Mouse (Mus musculus) MEL (cell line): ENCODE data around the gene Map1b. TPM values are rescaled to one million over a fixed set of nuclear protein-coding genes. Genes with fewer than 3 reads are reported as not detected.

Source experiments
- DNase-seq: peaks from one replicate; pipeline ENCODE4 v3.0.0; 2011; ENCODE audit warnings: low read depth, low spot score
- H3K27ac ChIP-seq: 2 replicates; pipeline ENCODE4 v1.5.1; 2012; ENCODE audit warnings: low read depth, mild to moderate bottlenecking, control low read depth, low read length, moderate library complexity; ENCODE audit not compliant: control insufficient read depth
- H3K27me3 ChIP-seq, 2 experiments: fragments of 150-350 bp in 1 of 2; sonication (generic) in 1 of 2; 2 replicates each; pipeline ENCODE4 v1.6.1; 2012; ENCODE audit warnings: low read length in 2 of 2, mild to moderate bottlenecking in 2 of 2, improper control_type of control experiment in 1 of 2, moderate library complexity in 1 of 2; ENCODE audit not compliant: insufficient read depth in 2 of 2, control insufficient read depth in 1 of 2
- H3K36me3 ChIP-seq, 2 experiments: 2 replicates each; pipeline ENCODE4 v1.6.1; 2012 to 2014; ENCODE audit warnings: low read length in 2 of 2, improper control_type of control experiment in 1 of 2, inconsistent platforms in 1 of 2, mild to moderate bottlenecking in 1 of 2; ENCODE audit not compliant: insufficient read depth in 2 of 2, control insufficient read depth in 1 of 2
- H3K4me1 ChIP-seq, 2 experiments: fragments of 150-350 bp in 1 of 2; sonication (generic) in 1 of 2; 2 replicates each; pipeline ENCODE4 v1.6.1; 2012; ENCODE audit warnings: low read length in 2 of 2, improper control_type of control experiment in 1 of 2, mild to moderate bottlenecking in 1 of 2; ENCODE audit not compliant: insufficient read depth in 2 of 2, control insufficient read depth in 1 of 2
- H3K4me3 ChIP-seq, 2 experiments: fragments of 150-350 bp in 1 of 2; sonication (generic) in 1 of 2; 2 replicates each; pipeline ENCODE4 v1.5.1; 2012; ENCODE audit warnings: low read depth in 2 of 2, low read length in 2 of 2, mild to moderate bottlenecking in 2 of 2, moderate library complexity in 2 of 2, control low read depth in 1 of 2, improper control_type of control experiment in 1 of 2; ENCODE audit not compliant: control insufficient read depth in 1 of 2, insufficient read depth in 1 of 2
- H3K79me2 ChIP-seq: 2 replicates; pipeline ENCODE4 v1.6.1; 2012; ENCODE audit warnings: mild to moderate bottlenecking, low read length, moderate library complexity; ENCODE audit not compliant: control insufficient read depth, poor library complexity, insufficient read depth
- H3K9ac ChIP-seq: 2 replicates; pipeline ENCODE4 v1.6.1; 2012; ENCODE audit warnings: low read depth, mild to moderate bottlenecking, control low read depth, low read length, moderate library complexity; ENCODE audit not compliant: control insufficient read depth, poor library complexity, severe bottlenecking
- H3K9me3 ChIP-seq: fragments of 150-350 bp; sonication (generic); replicated peaks from 2 replicates; pipeline ENCODE4 v1.6.1; 2012; ENCODE audit warnings: mild to moderate bottlenecking, low read length, improper control_type of control experiment, moderate library complexity; ENCODE audit not compliant: insufficient read depth
- CHD1 ChIP-seq: IDR thresholded peaks from 2 replicates; pipeline ENCODE4 v1.6.1; 2012; ENCODE audit warnings: low read depth, mild to moderate bottlenecking, inconsistent platforms, low read length, improper control_type of control experiment
- CHD2 ChIP-seq: IDR thresholded peaks from 2 replicates; pipeline ENCODE4 v1.6.1; 2011; ENCODE audit warnings: low read length, improper control_type of control experiment
- ELF1 ChIP-seq: IDR thresholded peaks from 2 replicates; pipeline ENCODE4 v1.6.1; 2014; ENCODE audit warnings: low read depth, mild to moderate bottlenecking, inconsistent platforms, low read length, improper control_type of control experiment, moderate library complexity
- EP300 ChIP-seq, 2 experiments: IDR thresholded peaks; 2 replicates each; pipeline ENCODE4 v1.6.1; 2011; ENCODE audit warnings: improper control_type of control experiment in 2 of 2, low read length in 2 of 2, low read depth in 1 of 2, mild to moderate bottlenecking in 1 of 2
- GATA1 ChIP-seq: IDR thresholded peaks from 2 replicates; pipeline ENCODE4 v1.6.1; 2011; ENCODE audit warnings: low read depth, low read length, improper control_type of control experiment
- KAT2A ChIP-seq: conservative IDR thresholded peaks from 2 replicates; pipeline ENCODE4 v1.6.1; 2012; ENCODE audit warnings: low read depth, low read length, improper control_type of control experiment, inconsistent platforms
- MAFK ChIP-seq: IDR thresholded peaks from 2 replicates; pipeline ENCODE4 v1.6.1; 2011; ENCODE audit warnings: low read depth, mild to moderate bottlenecking, low read length, improper control_type of control experiment, borderline replicate concordance
- MAX ChIP-seq: IDR thresholded peaks from 2 replicates; pipeline ENCODE4 v1.6.1; 2011; ENCODE audit warnings: low read length, improper control_type of control experiment
- MAZ ChIP-seq: IDR thresholded peaks from 2 replicates; pipeline ENCODE4 v1.6.1; 2012; ENCODE audit warnings: low read depth, mild to moderate bottlenecking, inconsistent platforms, low read length, improper control_type of control experiment
- MEF2A ChIP-seq: IDR thresholded peaks from 2 replicates; pipeline ENCODE4 v1.6.1; 2014; ENCODE audit warnings: low read depth, mild to moderate bottlenecking, inconsistent platforms, low read length, improper control_type of control experiment; ENCODE audit not compliant: poor library complexity, insufficient replicate concordance, severe bottlenecking; ENCODE audit errors: extremely low read depth
- MXI1 ChIP-seq: IDR thresholded peaks from 2 replicates; pipeline ENCODE4 v1.6.1; 2011; ENCODE audit warnings: mild to moderate bottlenecking, low read depth, low read length, improper control_type of control experiment
- MYC ChIP-seq: IDR thresholded peaks from 2 replicates; pipeline ENCODE4 v1.6.1; 2011; ENCODE audit warnings: low read depth, mild to moderate bottlenecking, low read length, improper control_type of control experiment, moderate library complexity
- NELFE ChIP-seq: IDR thresholded peaks from 2 replicates; pipeline ENCODE4 v1.6.1; 2011; ENCODE audit warnings: low read depth, low read length, improper control_type of control experiment
- NRF1 ChIP-seq: IDR thresholded peaks from 2 replicates; pipeline ENCODE4 v1.6.1; 2014; ENCODE audit warnings: low read depth, mild to moderate bottlenecking, inconsistent platforms, low read length, improper control_type of control experiment, moderate library complexity; ENCODE audit not compliant: poor library complexity, insufficient read depth, severe bottlenecking
- POLR2A ChIP-seq, 2 experiments: IDR thresholded peaks; 2 replicates each; pipeline ENCODE4 v1.6.1; 2011 to 2012; ENCODE audit warnings: low read length in 2 of 2, mild to moderate bottlenecking in 2 of 2, control low read depth in 1 of 2, improper control_type of control experiment in 1 of 2, low read depth in 1 of 2, moderate library complexity in 1 of 2; ENCODE audit not compliant: control insufficient read depth in 1 of 2, insufficient read depth in 1 of 2, poor library complexity in 1 of 2
- RAD21 ChIP-seq: IDR thresholded peaks from 2 replicates; pipeline ENCODE4 v1.6.1; 2011; ENCODE audit warnings: mild to moderate bottlenecking, low read depth, low read length, improper control_type of control experiment
- SMC3 ChIP-seq: IDR thresholded peaks from 2 replicates; pipeline ENCODE4 v1.6.1; 2011; ENCODE audit warnings: low read depth, low read length, improper control_type of control experiment
- TCF12 ChIP-seq: IDR thresholded peaks from 2 replicates; pipeline ENCODE4 v1.6.1; 2014; ENCODE audit warnings: low read depth, mild to moderate bottlenecking, inconsistent platforms, low read length, improper control_type of control experiment, moderate library complexity
- UBTF ChIP-seq: IDR thresholded peaks from 2 replicates; pipeline ENCODE4 v1.6.1; 2012; ENCODE audit warnings: low read depth, mild to moderate bottlenecking, inconsistent platforms, low read length, improper control_type of control experiment, moderate library complexity, borderline replicate concordance; ENCODE audit not compliant: insufficient read depth
- USF1 ChIP-seq: IDR thresholded peaks from 2 replicates; pipeline ENCODE4 v1.6.1; 2014; ENCODE audit warnings: low read depth, mild to moderate bottlenecking, inconsistent platforms, low read length, improper control_type of control experiment, moderate library complexity
- USF2 ChIP-seq, 2 experiments: IDR thresholded peaks; 2 replicates each; pipeline ENCODE4 v1.6.1; 2011 to 2012; ENCODE audit warnings: improper control_type of control experiment in 2 of 2, low read length in 2 of 2, borderline replicate concordance in 1 of 2, inconsistent platforms in 1 of 2, low read depth in 1 of 2, mild to moderate bottlenecking in 1 of 2; ENCODE audit not compliant: insufficient read depth in 1 of 2
- ZC3H11A ChIP-seq: IDR thresholded peaks from 2 replicates; pipeline ENCODE4 v1.6.1; 2012; ENCODE audit warnings: low read depth, mild to moderate bottlenecking, inconsistent platforms, low read length, improper control_type of control experiment
- ZNF384 ChIP-seq: IDR thresholded peaks from 2 replicates; pipeline ENCODE4 v1.6.1; 2012; ENCODE audit warnings: low read depth, mild to moderate bottlenecking, inconsistent platforms, low read length, improper control_type of control experiment
- polyA plus RNA-seq, 2 experiments: library from polyadenylated mRNA; stranded (reverse) in 1 of 2; unstranded in 1 of 2; fragments of >175 nt in 1 of 2; fragments of >200 nt in 1 of 2; gene quantifications; 2 replicates each; pipeline versions ENCODE4 v1.2.1 to v1.2.4; 2012; ENCODE audit warnings: low replicate concordance in 2 of 2, low read depth in 1 of 2; ENCODE audit not compliant: insufficient read length in 2 of 2, insufficient read depth in 1 of 2, missing spikeins in 1 of 2
- total RNA-seq: library from RNA; depleted of rRNA; stranded (reverse); fragments of 300-350 nt; gene quantifications from 2 replicates; pipeline ENCODE4 v1.2.3, GENCODE M21; 2012

Map1b gene
- total and polyA plus RNA-seq, 3 experiments, result not detected

GRCm38 (mm10) chr13:99387901-99388811, 128.2 kb downstream of the Map1b start:
- Histone ChIP-seq H3K79me2 (no peaks in the 10 kb centered on the region), H3K4me1 (no peaks in the 10 kb centered on the region), H3K9ac (no peak overlapping the region)
- TF ChIP-seq MAZ, result no peak
- TF ChIP-seq ZNF384, result no peak
- no peak for TF ChIP-seq MEF2A
- TF ChIP-seq MAX, result no peak
- no peak for TF ChIP-seq GATA1
- TF ChIP-seq, all 39 proteins: peak for 0
- Histone ChIP-seq H3K27me3 (no peaks in the 10 kb centered on the region), H3K4me3 (no peak overlapping the region), H3K36me3 (no peaks in the 10 kb centered on the region), H3K9me3 (no peaks in the 10 kb centered on the region), H3K27ac (no peak overlapping the region)
- DNase-seq, result no peak

DNA sequence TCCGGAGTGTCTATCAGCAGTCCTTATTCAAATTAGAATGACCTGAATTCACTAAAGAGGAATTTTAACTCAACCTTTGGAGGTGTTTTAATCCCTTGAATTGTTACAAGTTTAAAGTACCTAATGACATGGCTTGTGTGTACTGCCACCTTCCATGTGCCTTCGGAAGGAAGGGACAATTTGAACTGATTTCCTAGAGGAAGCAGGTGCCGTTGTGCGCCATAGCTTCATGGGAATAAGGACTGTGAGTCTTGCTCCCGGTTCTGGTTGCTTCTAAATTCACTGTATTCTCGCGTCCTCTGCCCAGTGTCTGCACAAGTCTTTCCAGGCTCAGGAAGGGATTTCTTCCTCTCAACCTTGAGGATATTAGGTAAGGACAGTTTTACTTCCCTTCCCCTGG, 130.0 kb downstream of the Map1b start:
- Histone ChIP-seq H3K9me3 (no peaks in the 10 kb centered on the region), H3K4me3 (no peak overlapping the region), H3K27me3 (no peaks in the 10 kb centered on the region), H3K9ac (no peak overlapping the region), H3K27ac (no peak overlapping the region), H3K36me3 (peaks cover 0 to 5% of the 10 kb centered on the region in 2 experiments; a peak in 1 of 4 replicates), H3K79me2 (no peaks in the 10 kb centered on the region), H3K4me1 (0 out of 4 replicates have a peak, but pooled peaks cover 0 to 3% of the 10 kb centered on the region in 2 experiments)
- TF ChIP-seq CHD2, result no peak
- no peak for TF ChIP-seq EP300 (IDR thresholded peaks at IDR 0.05; ENCODE audit: low read depth in 1 of 2, low read length in 2 of 2)
- no peak for TF ChIP-seq ELF1
- TF ChIP-seq MXI1, result no peak
- no peak for TF ChIP-seq USF1
- TF ChIP-seq POLR2A (IDR thresholded peaks at IDR 0.05; ENCODE audit: control insufficient read depth in 1 of 2, insufficient read depth in 1 of 2, low read depth in 1 of 2, low read length in 2 of 2, poor library complexity in 1 of 2), result no peak
- no peak for TF ChIP-seq MAZ
- no peak for TF ChIP-seq UBTF
- no peak for TF ChIP-seq USF2 (IDR thresholded peaks at IDR 0.05; ENCODE audit: borderline replicate concordance in 1 of 2, insufficient read depth in 1 of 2, low read depth in 1 of 2, low read length in 2 of 2)
- TF ChIP-seq NRF1, result no peak
- no peak for TF ChIP-seq NELFE
- TF ChIP-seq SMC3, result no peak
- TF ChIP-seq CHD1, result no peak
- TF ChIP-seq KAT2A, result no peak
- no peak for TF ChIP-seq TCF12
- no peak for TF ChIP-seq MAFK
- no peak for TF ChIP-seq GATA1
- no peak for TF ChIP-seq RAD21
- TF ChIP-seq ZC3H11A, result no peak
- TF ChIP-seq MYC, result no peak
- no peak for DNase-seq
